Mouse (Mus musculus) spleen, adult 2 months (tissue): ENCODE measurements around the gene Zfp638. TPM values are rescaled to one million over a fixed set of nuclear protein-coding genes. Genes with fewer than 3 reads are reported as not detected.
"Not testable (repeated sequence)": the region's sequence is repeated elsewhere in the genome, so short reads cannot be mapped to it uniquely, and the experiment has no call there.

Experiments used
- DNase-seq, 2 experiments: peaks; one replicate each; pipeline versions ENCODE4 v3.0.0 to v3.0.0-alpha.2; 2012 to 2021; ENCODE audit warnings: low spot score in 2 of 2, low read depth in 1 of 2
- H3K27ac ChIP-seq: fragments of 200-500 bp; 2 replicates; pipeline ENCODE4 v1.5.1; 2012; ENCODE audit warnings: low read length, inconsistent platforms; ENCODE audit not compliant: insufficient read depth
- H3K27me3 ChIP-seq: fragments of 200-500 bp; 2 replicates; pipeline ENCODE4 v1.6.1; 2012; ENCODE audit warnings: mild to moderate bottlenecking, moderate library complexity, low read length, inconsistent platforms; ENCODE audit not compliant: control insufficient read depth, insufficient read depth
- H3K36me3 ChIP-seq: fragments of 200-500 bp; 2 replicates; pipeline ENCODE4 v1.6.1; 2012; ENCODE audit warnings: mild to moderate bottlenecking, low read length, inconsistent platforms; ENCODE audit not compliant: control insufficient read depth, insufficient read depth
- H3K4me1 ChIP-seq: fragments of 200-500 bp; 2 replicates; pipeline ENCODE4 v1.6.1; 2011; ENCODE audit warnings: inconsistent platforms; ENCODE audit not compliant: control insufficient read depth, insufficient read depth, insufficient read length
- H3K4me3 ChIP-seq: fragments of 200-500 bp; 2 replicates; pipeline ENCODE4 v1.5.1; 2011; ENCODE audit warnings: mild to moderate bottlenecking, inconsistent platforms; ENCODE audit not compliant: insufficient read depth, insufficient read length; ENCODE audit errors: extremely low read depth
- CTCF ChIP-seq: fragments of 200-500 bp; IDR thresholded peaks from 2 replicates; pipeline ENCODE4 v1.5.1; 2011; ENCODE audit warnings: mild to moderate bottlenecking, inconsistent platforms; ENCODE audit not compliant: insufficient read depth, insufficient read length, insufficient replicate concordance; ENCODE audit errors: extremely low read depth
- POLR2A ChIP-seq: fragments of 200-500 bp; IDR thresholded peaks from 2 replicates; pipeline ENCODE4 v1.6.1; 2011; ENCODE audit warnings: low read depth, low read length, inconsistent platforms
- WGBS: fragments of 180-500 bp; shearing (Covaris S2); methylation state at CpG from one replicate; pipeline ENCODE4 v1.1.7; 2018; 5-methylcytosine and 5-hydroxymethylcytosine counted together
- polyA plus RNA-seq: library from polyadenylated mRNA; depleted of rRNA; stranded (reverse); fragments of >200 nt; gene quantifications from 2 replicates; pipeline ENCODE4 v1.2.3, GENCODE M21; 2012; rRNA removed

Gene Zfp638
- polyA plus RNA-seq, 1 experiment: 8.7 TPM

- WGBS: 88% methylated on average over 3 of the region's 3 CpGs
- no peaks in the 10 kb centered on the region for H3K36me3 ChIP-seq
Measured at GRCm38 (mm10) chr6:84021990-84022389, 155.1 kb downstream of the Zfp638 start.

GRCm38 (mm10) chr6:84025636-84026035 is 158.7 kb downstream of the Zfp638 start:
- Histone ChIP-seq H3K4me1 (no peaks in the 10 kb centered on the region), H3K4me3 (no peak overlapping the region), H3K36me3 (no peaks in the 10 kb centered on the region), H3K27ac (no peak overlapping the region), H3K27me3 (no peaks in the 10 kb centered on the region; the same call in 1 of the 2 replicates)
- no peak for DNase-seq
- WGBS: 82% methylated on average over 3 of the region's 3 CpGs
- TF ChIP-seq CTCF (no peak), POLR2A (no peak)

More at GRCm38 (mm10) chr6:84021990-84022389, 155.1 kb downstream of the Zfp638 start:
- TF ChIP-seq POLR2A (no peak), CTCF (no peak)
- no peaks in the 10 kb centered on the region for H3K4me1 ChIP-seq
- H3K4me3 ChIP-seq: no peak overlapping the region
- H3K27me3 ChIP-seq: no peaks in the 10 kb centered on the region; the same call in 1 of the 2 replicates
- no peak overlapping the region for H3K27ac ChIP-seq
- DNase-seq: no peak

GRCm38 (mm10) chr6:84028791-84029190 is 161.9 kb downstream of the Zfp638 start:
- TF ChIP-seq POLR2A (no peak), CTCF (no peak)
- H3K27ac ChIP-seq: no peak overlapping the region
- no peak overlapping the region for H3K4me3 ChIP-seq
- no peaks in the 10 kb centered on the region for H3K4me1 ChIP-seq
- no peaks in the 10 kb centered on the region for H3K36me3 ChIP-seq
- DNase-seq: no peak
- no peaks in the 10 kb centered on the region for H3K27me3 ChIP-seq

GRCm38 (mm10) chr6:84029775-84030174 is 162.9 kb downstream of the Zfp638 start:
- DNase-seq: no peak
- 89% methylated on average over 7 of the region's 7 CpGs for WGBS
- Histone ChIP-seq H3K4me3 (no peak overlapping the region), H3K27me3 (no peaks in the 10 kb centered on the region), H3K4me1 (no peaks in the 10 kb centered on the region), H3K36me3 (no peaks in the 10 kb centered on the region), H3K27ac (no peak overlapping the region)
- TF ChIP-seq POLR2A: no peak
- TF ChIP-seq CTCF: no peak

- not testable (repeated sequence) for H3K4me3 ChIP-seq, DNase-seq, H3K4me1 ChIP-seq, H3K36me3 ChIP-seq, H3K27ac ChIP-seq, H3K27me3 ChIP-seq
- WGBS: 39% methylated on average over 5 of the region's 5 CpGs
Measured at GRCm38 (mm10) chr6:84032516-84032915, 165.6 kb downstream of the Zfp638 start.

Other genes with a start within 250 kb of the Zfp638 start
- not detected in 2 replicates for gene Clec4f, start 210.9 kb upstream of the Zfp638 start, polyA plus RNA-seq
- 0.49 and 3.4 TPM in 2 replicates for gene Cd207, start 189.3 kb upstream of the Zfp638 start, polyA plus RNA-seq
- not detected in 2 replicates for gene Vax2, start 155.8 kb upstream of the Zfp638 start, polyA plus RNA-seq
- 0.14 TPM in 1 of 2 replicates, not detected in the other for gene Atp6v1b1, start 124.1 kb upstream of the Zfp638 start, polyA plus RNA-seq
- gene Ankrd53, start 104.5 kb upstream of the Zfp638 start, polyA plus RNA-seq: not detected in 2 replicates
- 71.3 and 71.7 TPM in 2 replicates for gene Tex261, start 91.3 kb upstream of the Zfp638 start, polyA plus RNA-seq
- 12.7 and 16.1 TPM in 2 replicates for gene Nagk, start 72.1 kb upstream of the Zfp638 start, polyA plus RNA-seq
- 5.0 and 6.1 TPM in 2 replicates for gene Paip2b, start 35.4 kb upstream of the Zfp638 start, polyA plus RNA-seq
- 5.5 and 7.8 TPM in 2 replicates for gene Dysf, start 141.5 kb downstream of the Zfp638 start, polyA plus RNA-seq